Mouse (Mus musculus) lung, embryonic 16.5 days (tissue): ENCODE data around the gene Iqcc. TPM values are rescaled to one million over a fixed set of nuclear protein-coding genes. Genes with fewer than 3 reads are reported as not detected.

ENCODE experiments used
- ATAC-seq: fragments of 200-750 bp; cut with Nextera tagmentation; 2 replicates; pipeline ENCODE4 v1.8.0; 2017; ENCODE audit warnings: low read depth, mild to moderate bottlenecking, moderate library complexity
- H3K27ac ChIP-seq: fragments of 300-500 bp; sonication (generic); 2 replicates; pipeline ENCODE4 v1.5.1; 2014; ENCODE audit warnings: mild to moderate bottlenecking, control low read depth, low read length
- H3K27me3 ChIP-seq: fragments of 300-500 bp; sonication (generic); 2 replicates; pipeline ENCODE4 v1.6.1; 2014; ENCODE audit warnings: low read depth, low read length, mixed read lengths; ENCODE audit not compliant: control insufficient read depth, insufficient read depth
- H3K36me3 ChIP-seq: fragments of 300-500 bp; sonication (generic); 2 replicates; pipeline ENCODE4 v1.6.1; 2014; ENCODE audit warnings: low read length; ENCODE audit not compliant: control insufficient read depth, insufficient read depth
- H3K4me1 ChIP-seq: fragments of 300-500 bp; sonication (generic); replicated peaks from 2 replicates; pipeline ENCODE4 v1.6.1; 2014; ENCODE audit warnings: low read length, mixed read lengths; ENCODE audit not compliant: control insufficient read depth, insufficient read depth
- H3K4me2 ChIP-seq: fragments of 300-500 bp; sonication (generic); 2 replicates; pipeline ENCODE4 v1.6.1; 2014; ENCODE audit warnings: low read depth, low read length, control low read depth
- H3K4me3 ChIP-seq: fragments of 300-500 bp; sonication (generic); 2 replicates; pipeline ENCODE4 v1.5.1; 2014; ENCODE audit warnings: mild to moderate bottlenecking, low read length, control low read depth
- H3K9ac ChIP-seq: fragments of 300-500 bp; sonication (generic); 2 replicates; pipeline ENCODE4 v1.6.1; 2014; ENCODE audit warnings: low read length, control low read depth
- H3K9me3 ChIP-seq: fragments of 300-500 bp; sonication (generic); 2 replicates; pipeline ENCODE4 v1.6.1; 2016; ENCODE audit warnings: low read length; ENCODE audit not compliant: control insufficient read depth
- WGBS: fragments of 180-500 bp; shearing (Covaris S2); extraction: QIAGEN DNeasy Blood & Tissue Kit; methylation state at CpG from one replicate; pipeline ENCODE4 v1.1.7; 2014; 5-methylcytosine and 5-hydroxymethylcytosine counted together
- polyA plus RNA-seq: library from polyadenylated mRNA; unstranded; fragments of >200 nt; fragmentation: Nextera tagmentation; extraction: Ambion mirVana; gene quantifications from 2 replicates; pipeline ENCODE4 v1.2.1, GENCODE M21; 2015

Gene Iqcc
- polyA plus RNA-seq, 1 experiment from 2014 or later: 29.3 TPM

GRCm38 (mm10) chr4:129640101-129640637, 21.3 kb upstream of the Iqcc start:
- Histone ChIP-seq H3K4me2 (peak overlapping the region; percentile 77), H3K9ac (peak overlapping the region; percentile 84), H3K4me3 (peak overlapping the region; percentile 72), H3K27ac (peak overlapping the region; percentile 98), H3K27me3 (no peaks in the 10 kb centered on the region), H3K36me3 (peaks cover 27% of the 10 kb centered on the region), H3K9me3 (no peaks in the 10 kb centered on the region), H3K4me1 (peaks cover 17% of the 10 kb centered on the region)
- 0 out of 2 replicates have a peak, but pooled peaks have one; percentile 13 for ATAC-seq
- WGBS: under 1% methylated on average over 17 of the region's 17 CpGs

- peak overlapping the region; percentile 84 for H3K9ac ChIP-seq
Observed at GRCm38 (mm10) chr4:129639221-129639620, 20.3 kb upstream of the Iqcc start.

GRCm38 (mm10) chr4:129633852-129634251, 15.0 kb upstream of the Iqcc start:
- H3K9me3 ChIP-seq: no peaks in the 10 kb centered on the region
- no peak for ATAC-seq
- no peaks in the 10 kb centered on the region for H3K27me3 ChIP-seq
- no peak overlapping the region for H3K9ac ChIP-seq
- peaks cover 75% of the 10 kb centered on the region for H3K36me3 ChIP-seq
- H3K4me3 ChIP-seq: no peak overlapping the region
- no peak overlapping the region for H3K27ac ChIP-seq
- peaks cover 8% of the 10 kb centered on the region for H3K4me1 ChIP-seq
- WGBS: 71% methylated on average over 6 of the region's 6 CpGs
- no peak overlapping the region for H3K4me2 ChIP-seq

More at GRCm38 (mm10) chr4:129639221-129639620, 20.3 kb upstream of the Iqcc start:
- Histone ChIP-seq H3K4me3 (peak overlapping the region; percentile 72), H3K4me1 (peaks cover 17% of the 10 kb centered on the region), H3K9me3 (no peaks in the 10 kb centered on the region), H3K36me3 (peaks cover 27% of the 10 kb centered on the region), H3K27me3 (no peaks in the 10 kb centered on the region), H3K4me2 (peak overlapping the region; percentile 77), H3K27ac (no peak overlapping the region)
- 81% methylated on average over 15 of the region's 15 CpGs for WGBS
- ATAC-seq: no peak

- ATAC-seq: no peak
Observed at GRCm38 (mm10) chr4:129631867-129632266, 13.0 kb upstream of the Iqcc start.

GRCm38 (mm10) chr4:129630944-129631343, 12.0 kb upstream of the Iqcc start:
- no peak overlapping the region for H3K4me3 ChIP-seq
- no peaks in the 10 kb centered on the region for H3K9me3 ChIP-seq
- WGBS: 75% methylated on average over 4 of the region's 4 CpGs
- H3K27me3 ChIP-seq: no peaks in the 10 kb centered on the region
- no peak overlapping the region for H3K27ac ChIP-seq
- H3K9ac ChIP-seq: no peak overlapping the region
- peaks cover 71% of the 10 kb centered on the region for H3K36me3 ChIP-seq
- H3K4me1 ChIP-seq: peaks cover 4% of the 10 kb centered on the region
- no peak overlapping the region for H3K4me2 ChIP-seq
- ATAC-seq: no peak

More at GRCm38 (mm10) chr4:129631867-129632266, 13.0 kb upstream of the Iqcc start:
- no peaks in the 10 kb centered on the region for H3K9me3 ChIP-seq
- 84% methylated on average over 12 of the region's 12 CpGs for WGBS
- no peak overlapping the region for H3K27ac ChIP-seq
- H3K4me2 ChIP-seq: no peak overlapping the region
- H3K9ac ChIP-seq: no peak overlapping the region
- H3K4me3 ChIP-seq: no peak overlapping the region
- no peaks in the 10 kb centered on the region for H3K27me3 ChIP-seq
- peaks cover 4% of the 10 kb centered on the region for H3K4me1 ChIP-seq
- peaks cover 80% of the 10 kb centered on the region for H3K36me3 ChIP-seq

- H3K4me1 ChIP-seq: peaks cover 25% of the 10 kb centered on the region
- ATAC-seq: no peak
- H3K9ac ChIP-seq: no peak overlapping the region
- H3K27me3 ChIP-seq: no peaks in the 10 kb centered on the region
- H3K27ac ChIP-seq: no peak overlapping the region
- no peaks in the 10 kb centered on the region for H3K9me3 ChIP-seq
- H3K36me3 ChIP-seq: peaks cover 35% of the 10 kb centered on the region
- WGBS: 63% methylated on average over 6 of the region's 6 CpGs
- H3K4me3 ChIP-seq: no peak overlapping the region
- H3K4me2 ChIP-seq: no peak overlapping the region
Observed at GRCm38 (mm10) chr4:129626035-129626434, 7.1 kb upstream of the Iqcc start.

- H3K27me3 ChIP-seq: no peaks in the 10 kb centered on the region
- peaks cover 32% of the 10 kb centered on the region for H3K36me3 ChIP-seq
- no peak overlapping the region for H3K4me3 ChIP-seq
- no peak overlapping the region for H3K27ac ChIP-seq
- 44% methylated on average over 4 of the region's 4 CpGs for WGBS
- no peaks in the 10 kb centered on the region for H3K9me3 ChIP-seq
- H3K4me2 ChIP-seq: peak overlapping the region; percentile 59; the same call in 1 of the 2 replicates
- H3K4me1 ChIP-seq: peaks cover 23% of the 10 kb centered on the region
- no peak for ATAC-seq
- H3K9ac ChIP-seq: no peak overlapping the region; the same call in 1 of the 2 replicates
Observed at GRCm38 (mm10) chr4:129625496-129625895, 6.6 kb upstream of the Iqcc start.

GRCm38 (mm10) chr4:129625029-129625370, 6.1 kb upstream of the Iqcc start:
- Histone ChIP-seq H3K27ac (peak overlapping the region; percentile 87), H3K9ac (peak overlapping the region; percentile 11), H3K4me3 (peak overlapping the region; percentile 68), H3K27me3 (no peaks in the 10 kb centered on the region), H3K4me2 (peak overlapping the region; percentile 59), H3K36me3 (peaks cover 27% of the 10 kb centered on the region), H3K4me1 (peaks cover 23% of the 10 kb centered on the region), H3K9me3 (no peaks in the 10 kb centered on the region)
- WGBS: 4% methylated on average over 6 of the region's 6 CpGs
- ATAC-seq: peak; percentile 30

- Histone ChIP-seq H3K4me2 (peak overlapping the region; percentile 59), H3K27me3 (no peaks in the 10 kb centered on the region), H3K27ac (peak overlapping the region; percentile 87), H3K36me3 (peaks cover 23% of the 10 kb centered on the region), H3K4me1 (peaks cover 23% of the 10 kb centered on the region), H3K9ac (peak overlapping the region; percentile 82), H3K4me3 (peak overlapping the region; percentile 68), H3K9me3 (no peaks in the 10 kb centered on the region)
- ATAC-seq: peak; percentile 93
- under 1% methylated on average over 18 of the region's 18 CpGs for WGBS
Observed at GRCm38 (mm10) chr4:129624281-129625028, 5.6 kb upstream of the Iqcc start.
